Mouse (Mus musculus) kidney, embryonic 15.5 days (tissue): ENCODE measurements around the gene Fads1. TPM values are rescaled to one million over a fixed set of nuclear protein-coding genes. Genes with fewer than 3 reads are reported as not detected.
A peak's percentile ranks its signal among the peaks of the same experiment; 100 is the strongest.

Experiments used
- ATAC-seq: fragments of 200-750 bp; cut with Nextera tagmentation; replicated peaks from 2 replicates; pipeline ENCODE4 v1.8.0; 2017; ENCODE audit warnings: moderate TSS enrichment; ENCODE audit not compliant: low FRiP score
- H3K27ac ChIP-seq: fragments of 300-500 bp; sonication (generic); 2 replicates; pipeline ENCODE4 v1.5.1; 2015; ENCODE audit warnings: mild to moderate bottlenecking, inconsistent platforms
- H3K27me3 ChIP-seq: fragments of 300-500 bp; sonication (generic); 2 replicates; pipeline ENCODE4 v1.6.1; 2015; ENCODE audit warnings: inconsistent platforms
- H3K36me3 ChIP-seq: fragments of 300-500 bp; sonication (generic); 2 replicates; pipeline ENCODE4 v1.6.1; 2015; ENCODE audit warnings: inconsistent platforms
- H3K4me1 ChIP-seq: fragments of 300-500 bp; sonication (generic); 2 replicates; pipeline ENCODE4 v1.6.1; 2015; ENCODE audit warnings: inconsistent platforms
- H3K4me2 ChIP-seq: fragments of 300-500 bp; sonication (generic); 2 replicates; pipeline ENCODE4 v1.6.1; 2015; ENCODE audit warnings: moderate library complexity, mild to moderate bottlenecking, inconsistent platforms
- H3K4me3 ChIP-seq: fragments of 300-500 bp; sonication (generic); replicated peaks from 2 replicates; pipeline ENCODE4 v1.5.1; 2015; ENCODE audit warnings: mild to moderate bottlenecking, inconsistent platforms
- H3K9ac ChIP-seq: fragments of 300-500 bp; sonication (generic); 2 replicates; pipeline ENCODE4 v1.6.1; 2015; ENCODE audit warnings: mild to moderate bottlenecking, inconsistent platforms
- H3K9me3 ChIP-seq: fragments of 300-500 bp; sonication (generic); replicated peaks from 2 replicates; pipeline ENCODE4 v1.6.1; 2016; ENCODE audit warnings: inconsistent platforms
- WGBS: fragments of 180-500 bp; shearing (Covaris S2); methylation state at CpG from one replicate; pipeline ENCODE4 v1.1.7; 2015; ENCODE audit warnings: mixed read lengths; 5-methylcytosine and 5-hydroxymethylcytosine counted together
- microRNA-seq: library from miRNA; unstranded; fragments of <30 nt; microRNA quantifications from one replicate; pipeline ENCODE4, GENCODE M21; 2016
- polyA plus RNA-seq: library from polyadenylated mRNA; unstranded; fragments of >200 nt; fragmentation: Nextera tagmentation; extraction: Ambion mirVana; gene quantifications from 2 replicates; pipeline ENCODE4 v1.2.1, GENCODE M21; 2015

The Fads1 gene
- polyA plus RNA-seq, 1 experiment from 2014 or later, result 108 TPM

GRCm38 (mm10) chr19:10239419-10239818 is 56.7 kb downstream of the Fads1 start:
- Histone ChIP-seq H3K27ac (no peak overlapping the region), H3K9me3 (no peaks in the 10 kb centered on the region), H3K36me3 (no peaks in the 10 kb centered on the region), H3K4me3 (peak overlapping the region; percentile 51; the same call in 1 of the 2 replicates), H3K4me1 (peaks cover 22% of the 10 kb centered on the region), H3K9ac (no peak overlapping the region), H3K27me3 (peaks cover 8% of the 10 kb centered on the region; the same call in 1 of the 2 replicates), H3K4me2 (peak overlapping the region; percentile 90; the same call in 1 of the 2 replicates)
- 43% methylated on average over 2 of the region's 2 CpGs for WGBS
- no peak for ATAC-seq

- Histone ChIP-seq H3K4me1 (peaks cover 22% of the 10 kb centered on the region), H3K4me3 (peak overlapping the region; percentile 51), H3K4me2 (peak overlapping the region; percentile 90), H3K36me3 (no peaks in the 10 kb centered on the region), H3K9ac (peak overlapping the region; percentile 48), H3K27me3 (peaks cover 8% of the 10 kb centered on the region; the same call in 1 of the 2 replicates), H3K9me3 (no peaks in the 10 kb centered on the region), H3K27ac (0 out of 2 replicates have a peak overlapping the region, but pooled peaks have one; percentile 1)
- 2% methylated on average over 26 of the region's 26 CpGs for WGBS
- 0 out of 2 replicates have a peak, but pooled peaks have one; percentile 2 for ATAC-seq
These were observed 57.4 kb downstream of the Fads1 start for GRCm38 (mm10) chr19:10239975-10240653.

DNA sequence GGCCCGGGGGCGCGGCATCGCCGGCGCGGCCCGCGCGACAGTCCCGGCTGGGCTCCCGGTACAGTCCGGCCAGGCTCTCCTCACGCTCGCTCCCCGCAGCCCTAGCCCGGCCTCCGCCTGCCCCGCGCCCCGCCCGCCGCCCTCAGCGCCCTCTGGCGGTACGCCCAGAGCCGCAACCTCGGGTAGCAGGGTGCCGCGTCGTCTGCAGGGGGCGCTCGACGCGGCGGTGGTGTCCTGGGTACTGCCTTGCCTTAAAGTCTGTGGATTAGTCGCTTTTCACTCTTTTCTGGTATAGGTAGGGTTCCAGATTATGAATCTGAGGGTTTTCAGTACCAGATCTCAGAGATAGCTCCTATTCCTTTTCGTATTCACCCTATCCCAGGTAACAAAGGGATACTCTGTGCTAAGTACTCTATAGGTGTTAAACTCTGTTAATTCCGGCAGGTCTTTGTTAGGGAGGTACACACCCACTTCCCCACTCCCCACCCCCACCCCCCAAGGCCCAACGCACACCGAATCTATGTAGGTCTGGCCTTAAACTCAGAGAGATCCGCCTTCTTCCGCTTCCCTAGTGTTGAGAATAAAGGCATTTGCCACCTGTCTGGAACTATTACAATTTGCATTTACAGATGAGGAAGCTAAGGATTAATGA is 58.1 kb downstream of the Fads1 start, which contains the start of gene Myrf:
Gene Myrf, minus strand, starts transcription at position 95 of the 652 bp plus-strand sequence.
- WGBS, result 7% methylated on average over 43 of the region's 43 CpGs
- peak; percentile 84 for ATAC-seq
- peaks cover 8% of the 10 kb centered on the region; the same call in 1 of the 2 replicates for H3K27me3 ChIP-seq
- peak within 1 kb of the TSS; percentile 48 for H3K9ac ChIP-seq
- H3K4me3 ChIP-seq, result peak within 1 kb of the TSS; percentile 51
- peaks cover 22% of the 10 kb centered on the region for H3K4me1 ChIP-seq
- H3K36me3 ChIP-seq, result no peaks in the 10 kb centered on the region
- H3K27ac ChIP-seq, result 0 out of 2 replicates have a peak within 1 kb of the TSS, but pooled peaks have one; percentile 1
- H3K9me3 ChIP-seq, result no peaks in the 10 kb centered on the region
- H3K4me2 ChIP-seq, result peak within 1 kb of the TSS; percentile 90

- Histone ChIP-seq H3K36me3 (no peaks in the 10 kb centered on the region), H3K4me3 (no peak overlapping the region), H3K27me3 (peaks cover 8% of the 10 kb centered on the region; the same call in 1 of the 2 replicates), H3K9me3 (no peaks in the 10 kb centered on the region), H3K9ac (no peak overlapping the region), H3K27ac (no peak overlapping the region), H3K4me1 (peaks cover 37% of the 10 kb centered on the region), H3K4me2 (no peak overlapping the region)
- 18% methylated on average over 8 of the region's 8 CpGs for WGBS
- no peak for ATAC-seq
These were observed 60.2 kb downstream of the Fads1 start for GRCm38 (mm10) chr19:10242916-10243315.

DNA sequence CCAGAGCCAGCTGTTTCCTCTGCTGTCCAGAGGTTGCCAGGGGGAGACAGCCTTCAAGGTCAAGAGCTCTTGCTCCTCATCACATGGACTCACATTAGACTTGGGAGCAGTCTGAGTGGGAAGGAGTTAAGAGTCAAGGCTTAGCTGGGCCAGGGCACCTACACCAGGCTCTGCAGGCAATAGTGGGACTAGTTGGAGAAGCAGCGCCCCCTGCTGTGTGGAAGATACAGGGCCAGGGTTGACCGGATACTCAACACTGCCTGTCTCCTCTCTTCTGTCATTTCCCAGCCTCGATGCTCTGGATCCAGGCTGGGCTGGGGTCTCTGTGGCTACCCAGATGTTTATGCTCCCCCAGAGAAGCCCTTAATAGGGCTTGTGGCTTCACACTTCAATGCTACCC is 61.5 kb downstream of the Fads1 start:
- WGBS, result 14% methylated on average over 3 of the region's 3 CpGs

More for the DNA sequence above, 61.5 kb downstream of the Fads1 start:
- Histone ChIP-seq H3K4me1 (peaks cover 47% of the 10 kb centered on the region), H3K9me3 (no peaks in the 10 kb centered on the region), H3K27ac (no peak overlapping the region), H3K27me3 (peaks cover 7% of the 10 kb centered on the region; the same call in 1 of the 2 replicates), H3K9ac (no peak overlapping the region), H3K4me2 (no peak overlapping the region), H3K36me3 (no peaks in the 10 kb centered on the region), H3K4me3 (no peak overlapping the region)
- ATAC-seq, result no peak

Small RNAs within 50 kb of the gene (microRNA-seq; reads per million reads assigned to microRNA genes)
- 0.44 reads per million for gene Mir6993

Other genes starting within 250 kb of the Fads1 start
- 1,594 and 1,598 TPM in 2 replicates for gene Fth1, start 202.3 kb upstream of the Fads1 start, polyA plus RNA-seq
- 1.4 and 1.7 TPM in 2 replicates for gene Best1, start 181.3 kb upstream of the Fads1 start, polyA plus RNA-seq
- gene Rab3il1, start 181.2 kb upstream of the Fads1 start, polyA plus RNA-seq, result 28.0 and 34.3 TPM in 2 replicates
- gene Fads3, start 141.3 kb upstream of the Fads1 start, polyA plus RNA-seq, result 21.5 and 22.3 TPM in 2 replicates
- 76.5 and 98.4 TPM in 2 replicates for gene Fads2, start 81.1 kb upstream of the Fads1 start, polyA plus RNA-seq
- gene Tmem258, start 21.1 kb downstream of the Fads1 start, polyA plus RNA-seq, result 477 and 511 TPM in 2 replicates
- 109 and 111 TPM in 2 replicates for gene Fen1, start 21.3 kb downstream of the Fads1 start, polyA plus RNA-seq
- gene Myrf, start 57.9 kb downstream of the Fads1 start, polyA plus RNA-seq, result 3.3 and 4.2 TPM in 2 replicates
- gene Dagla, start 122.0 kb downstream of the Fads1 start, polyA plus RNA-seq, result 3.1 and 3.7 TPM in 2 replicates
- 1.5 and 2.3 TPM in 2 replicates for gene Syt7, start 206.2 kb downstream of the Fads1 start, polyA plus RNA-seq